Mouse (Mus musculus): Measurements from ENCODE around the gene Mill2.

- TF ChIP-seq CTCF (IDR thresholded peaks at IDR 0.05; ENCODE audit: low read depth, low read length), result no peak
- no peak for TF ChIP-seq GATA1 (IDR thresholded peaks at IDR 0.05; ENCODE audit: borderline replicate concordance, low read length)
- no peak for TF ChIP-seq TAL1 (conservative IDR thresholded peaks at IDR 0.05; ENCODE audit: low read depth, low read length)
- TF ChIP-seq GATA2 (IDR thresholded peaks at IDR 0.05; ENCODE audit: borderline replicate concordance, low read depth, low read length), result no peak
Measured at GRCm38 (mm10) chr7:18909797-18910196, 70.0 kb downstream of the Mill2 start.
